Mouse (Mus musculus) heart, postnatal 10 days (tissue): ENCODE data around the gene Il18. TPM values are rescaled to one million over a fixed set of nuclear protein-coding genes. Genes with fewer than 3 reads are reported as not detected.
A peak's percentile ranks its signal among the peaks of the same experiment; 100 is the strongest.

Experiments used
- DNase-seq, 2 experiments: peaks; one replicate each; pipeline ENCODE4 v3.0.0; 2021
- intact Hi-C: fragments of 180-260 bp; cut with DNase I; formaldehyde crosslinking; loops from one replicate; pipeline ENCODE4 v1.15.1; 2025
- total RNA-seq, 2 experiments: library from RNA; stranded (reverse); gene quantifications; 2 replicates each; pipeline ENCODE4 v1.2.3; 2021

Il18 gene
- total RNA-seq, 2 experiments from 2014 or later, result 1.3 to 2.5 TPM

- intact Hi-C loops, result no loop called here
- no peak for DNase-seq
Measured at GRCm38 (mm10) chr9:50548936-50549335, 5.7 kb upstream of the Il18 start.

DNA sequence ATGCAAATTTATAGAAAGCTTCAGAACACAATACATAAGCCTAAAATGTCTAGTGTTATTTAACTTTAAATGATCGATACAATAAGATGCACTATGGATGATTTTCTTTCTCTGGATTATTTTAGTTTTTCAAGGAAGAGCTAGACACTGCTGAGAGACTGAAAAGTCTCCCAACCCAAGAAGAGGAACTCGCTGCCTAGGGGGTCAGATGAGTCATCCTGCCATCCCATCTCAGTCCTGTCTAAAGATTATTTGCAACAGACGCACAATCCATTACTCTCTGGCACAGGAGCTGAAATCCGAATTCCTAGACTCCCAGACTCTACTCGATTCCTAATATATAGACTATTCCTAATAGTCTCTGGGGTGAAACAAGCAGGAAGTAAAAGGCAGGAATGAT lies 2.4 kb upstream of the Il18 start:
- no peak for DNase-seq
- intact Hi-C loops, result no loop called here

GRCm38 (mm10) chr9:50553547-50553946 lies 1.1 kb upstream of the Il18 start:
- no peak for DNase-seq
- intact Hi-C loops, result no loop called here

DNA sequence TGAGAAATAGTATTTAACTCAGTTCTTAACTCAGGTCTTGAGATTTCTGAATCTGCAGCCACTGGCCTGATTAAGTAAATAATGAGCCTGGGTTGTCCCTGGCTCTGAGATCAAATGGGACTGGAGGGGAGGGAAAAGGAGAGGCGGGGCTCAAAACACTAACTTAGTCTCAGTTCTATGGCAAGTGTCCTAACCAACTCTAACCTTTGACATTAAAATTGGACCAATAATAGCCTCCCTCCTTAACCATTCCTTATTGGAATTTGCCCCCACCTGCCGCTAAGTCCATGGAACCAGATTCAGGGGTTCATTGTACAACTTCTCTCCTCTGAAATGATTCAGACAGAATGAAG lies 443 bp downstream of the Il18 start, which contains the start of gene Bco2:
TSS of gene Bco2 (minus strand) at position 88 of the 353 bp plus-strand sequence.
- intact Hi-C loops, result no loop called here
- no peak for DNase-seq

DNA sequence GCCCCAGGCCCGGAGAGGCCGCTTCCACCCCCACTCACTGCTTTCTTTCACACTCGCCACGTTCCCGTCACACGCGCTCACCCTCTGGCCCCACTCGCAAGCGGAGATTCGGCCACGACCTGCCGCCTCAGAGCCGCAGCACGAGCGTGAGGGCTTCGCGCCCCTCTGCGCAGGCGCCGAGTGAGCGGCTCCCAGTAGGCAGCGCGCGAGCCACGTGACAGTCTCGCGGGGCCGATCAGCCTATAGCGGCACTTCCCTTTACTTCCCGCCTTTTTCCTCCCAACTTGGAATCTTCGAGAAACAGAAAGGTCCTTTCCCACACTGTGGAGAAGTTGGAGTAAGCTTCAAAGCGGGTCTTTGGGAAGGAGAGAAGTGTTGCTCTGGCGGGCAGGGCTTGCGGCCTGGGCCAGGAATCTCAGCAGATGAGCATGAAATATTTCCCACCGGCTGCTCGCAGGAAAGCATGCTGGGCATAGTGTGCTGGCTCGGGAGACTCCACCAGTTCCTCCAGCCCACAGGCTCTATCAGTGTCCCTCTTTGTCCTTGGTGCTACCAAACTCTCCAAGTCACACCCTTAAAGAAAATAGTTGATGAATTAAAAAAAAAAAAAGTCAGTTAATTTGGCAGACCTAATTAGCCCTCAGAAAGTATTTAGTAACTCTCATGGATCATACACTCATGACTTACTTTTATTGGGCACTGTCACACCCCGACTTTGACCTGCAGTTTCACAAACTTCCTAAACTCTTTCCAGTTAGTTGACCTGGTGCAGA lies 6.7 kb downstream of the Il18 start, which contains the start of gene Tex12:
TSS of gene Tex12 (minus strand) at position 181 of the 773 bp plus-strand sequence.
- intact Hi-C loops, result no loop called here
- DNase-seq, result no peak

DNA sequence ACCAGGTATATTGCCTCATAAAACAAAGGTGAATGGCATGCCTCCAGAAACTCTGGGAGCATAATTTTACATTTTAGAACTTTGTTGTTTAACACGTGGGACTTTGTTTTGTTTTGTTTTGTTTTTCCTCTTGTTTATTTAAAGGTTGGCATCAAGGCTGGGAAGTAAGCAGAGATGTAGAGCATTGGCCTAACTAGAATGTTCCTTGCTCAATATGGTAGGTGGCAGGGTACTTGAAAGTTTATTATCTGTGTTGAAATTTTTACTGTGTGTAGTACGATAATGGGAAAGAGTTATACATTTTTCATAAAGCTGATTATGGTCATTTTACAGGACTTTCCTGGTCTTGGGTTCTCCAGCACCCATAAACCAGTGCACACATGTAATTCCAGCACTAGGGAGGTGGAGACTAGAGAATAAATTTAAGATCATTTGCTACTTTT lies 7.3 kb downstream of the Il18 start:
- DNase-seq, result no peak
- intact Hi-C loops, result no loop called here

GRCm38 (mm10) chr9:50565173-50565572 lies 10.5 kb downstream of the Il18 start:
- intact Hi-C loops, result no loop called here
- peak; percentile 10 to 19 for DNase-seq

DNA sequence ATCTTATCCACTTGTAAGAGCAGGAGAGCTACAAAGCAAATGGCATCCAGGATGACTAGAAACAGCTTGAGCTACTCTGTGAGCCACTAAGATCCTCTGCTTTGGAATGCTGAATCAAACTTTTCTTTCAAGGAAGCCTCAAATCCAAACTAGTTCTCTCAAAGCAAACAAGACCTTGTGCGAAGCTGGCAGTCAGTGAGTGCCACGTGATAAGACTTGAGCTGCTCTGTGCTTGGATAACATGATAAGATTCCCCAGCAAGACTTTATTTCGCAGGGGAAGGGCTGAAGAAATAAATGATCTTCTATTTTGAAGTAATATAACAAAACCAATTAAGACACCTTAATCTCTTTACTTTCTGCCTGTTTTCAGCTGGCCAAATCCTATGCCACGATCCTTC lies 11.3 kb downstream of the Il18 start:
- intact Hi-C loops, result no loop called here

DNA sequence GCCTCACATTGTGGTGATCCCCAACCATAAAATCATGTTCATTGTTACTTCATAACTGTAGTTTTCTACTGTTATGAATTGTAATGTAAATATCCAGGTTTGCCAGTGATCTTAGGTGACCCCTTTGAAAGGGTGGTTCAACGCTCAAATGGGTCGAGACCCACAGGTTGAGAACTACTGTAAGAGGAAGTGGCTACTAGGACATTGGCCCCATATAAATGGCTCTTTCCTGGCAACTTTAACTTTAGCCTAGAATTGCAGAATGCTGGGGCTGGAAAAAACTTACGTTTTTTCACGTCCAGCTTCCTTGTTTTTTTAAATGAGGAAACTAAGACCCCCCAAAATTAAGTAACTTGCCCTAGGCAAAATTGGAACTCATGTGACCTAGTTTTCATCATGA lies 12.7 kb downstream of the Il18 start:
- DNase-seq, result no peak
- intact Hi-C loops, result no loop called here

More for the DNA sequence above, 11.3 kb downstream of the Il18 start:
- DNase-seq, result no peak

- intact Hi-C loops, result no loop called here
- no peak for DNase-seq
Measured at GRCm38 (mm10) chr9:50567881-50568280, 13.3 kb downstream of the Il18 start.

DNA sequence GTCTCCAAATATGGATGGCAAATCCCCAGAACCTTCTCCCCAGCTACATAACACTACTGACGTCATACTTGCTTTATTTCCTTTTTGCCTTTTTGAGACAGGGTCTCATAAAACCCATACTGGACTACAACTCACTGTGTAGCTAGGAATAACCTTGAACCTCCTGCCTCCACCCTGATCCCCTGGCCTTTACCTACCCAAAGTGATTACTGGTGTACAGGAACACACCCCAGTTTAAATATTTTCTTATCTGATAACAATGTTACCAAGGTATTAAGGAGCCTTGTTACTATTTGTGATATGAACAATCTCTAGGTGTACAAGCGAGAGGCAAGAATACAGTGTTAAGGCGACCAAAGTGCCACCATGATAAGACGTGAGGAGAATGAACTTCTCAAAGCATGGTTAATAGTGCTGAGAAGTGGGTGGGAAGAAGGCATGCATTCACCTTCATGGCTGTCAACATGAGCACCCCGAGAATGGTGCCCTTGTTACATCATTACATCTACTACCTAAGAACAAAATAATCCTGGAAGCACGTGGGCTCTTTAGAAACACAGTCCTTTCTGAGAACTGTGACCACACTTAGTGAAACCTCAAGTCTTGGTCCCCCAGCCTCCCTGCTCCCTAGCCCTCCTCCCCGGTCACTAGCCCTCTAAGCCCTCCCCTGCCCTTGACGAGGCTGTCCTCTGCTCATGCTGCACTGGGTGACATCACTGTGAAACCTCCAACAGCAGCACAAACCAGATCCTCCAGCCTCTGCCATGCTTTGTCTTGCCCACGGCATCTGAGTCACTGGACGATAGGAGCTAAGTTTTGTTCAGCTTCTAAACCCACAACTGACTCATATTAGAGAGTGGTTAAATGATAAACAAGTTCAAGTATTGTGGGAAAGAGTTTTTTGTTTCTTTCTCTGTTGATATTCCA lies 15.2 kb downstream of the Il18 start:
- intact Hi-C loops, result no loop called here
- DNase-seq, result no peak

- no peak for DNase-seq
- intact Hi-C loops, result no loop called here
Measured at GRCm38 (mm10) chr9:50580370-50580769, 25.7 kb downstream of the Il18 start.

- intact Hi-C loops, result no loop called here
- DNase-seq, result no peak
Measured at GRCm38 (mm10) chr9:50585145-50585818, 30.7 kb downstream of the Il18 start.

DNA sequence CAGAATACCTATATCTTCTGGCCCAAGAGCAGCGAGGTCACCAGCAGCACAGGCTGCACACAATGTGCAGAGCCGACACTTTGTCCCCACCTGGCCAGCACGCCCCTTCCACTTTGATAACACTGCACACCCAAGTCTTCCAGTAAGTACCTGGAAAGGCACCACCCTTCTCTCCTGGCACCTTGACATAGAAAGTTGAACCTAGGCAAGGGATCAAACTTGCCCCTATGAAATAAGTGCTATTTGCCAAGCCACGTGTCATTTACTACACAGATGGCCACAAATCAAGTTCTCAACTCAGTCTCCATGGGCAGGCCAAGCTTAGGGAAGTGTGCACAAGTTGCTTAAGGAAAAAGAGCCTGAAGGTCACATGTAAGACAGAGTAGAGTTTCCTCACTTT lies 32.3 kb downstream of the Il18 start:
- intact Hi-C loops, result no loop called here

DNA sequence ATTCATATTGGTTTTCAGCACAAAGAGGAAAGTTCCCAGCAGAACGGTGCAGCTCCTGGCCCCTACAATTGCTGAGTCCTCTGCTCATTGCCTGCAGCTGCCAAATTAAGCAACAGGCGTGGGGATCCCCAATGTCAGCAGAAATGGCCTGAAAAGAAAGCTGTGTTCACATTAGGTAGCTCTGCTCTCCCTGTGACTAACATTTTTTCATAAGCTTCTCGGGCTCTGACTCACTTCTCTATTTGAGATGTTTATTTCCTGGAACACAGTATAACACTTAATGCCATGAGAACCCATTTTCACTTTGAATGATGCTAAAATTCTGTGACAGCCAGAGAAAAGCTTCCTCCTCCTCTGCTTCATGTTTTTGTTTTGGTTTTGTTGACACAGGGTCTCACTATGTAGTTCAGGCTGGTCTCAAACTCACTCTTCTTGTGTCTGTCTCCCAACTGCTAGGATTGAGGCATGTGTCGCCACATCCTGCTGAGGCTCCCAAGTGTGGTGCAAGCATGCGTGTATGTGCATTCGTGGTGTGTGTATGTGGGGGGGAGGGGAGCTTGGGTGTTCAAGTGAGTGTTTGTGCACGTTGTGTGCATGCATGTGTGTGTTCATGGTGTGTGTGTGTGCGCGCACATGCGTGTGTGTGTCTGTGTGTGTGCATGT lies 36.4 kb downstream of the Il18 start:
- intact Hi-C loops, result no loop called here
- peak; percentile 10 to 16 for DNase-seq

More for the DNA sequence above, 32.3 kb downstream of the Il18 start:
- DNase-seq, result no peak

DNA sequence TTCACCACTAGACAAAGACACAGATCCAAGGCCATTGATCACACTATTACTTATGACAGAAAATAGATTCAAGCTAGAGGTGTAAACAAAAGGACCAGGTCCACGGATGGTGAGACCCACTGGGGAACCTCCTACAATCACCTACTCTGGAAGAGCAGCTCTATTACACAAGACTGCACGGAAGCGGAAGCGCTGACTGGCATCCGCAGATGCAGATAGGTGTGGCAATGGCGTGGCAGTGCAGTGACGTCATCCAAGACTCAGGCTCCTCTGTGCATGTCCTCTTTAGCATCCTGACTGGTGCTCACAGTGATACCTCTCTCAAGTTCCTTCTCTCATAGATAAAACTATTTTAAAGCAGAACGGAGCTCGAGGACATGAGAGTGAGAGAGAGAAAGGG lies 38.3 kb downstream of the Il18 start:
- DNase-seq, result no peak
- intact Hi-C loops, result no loop called here

DNA sequence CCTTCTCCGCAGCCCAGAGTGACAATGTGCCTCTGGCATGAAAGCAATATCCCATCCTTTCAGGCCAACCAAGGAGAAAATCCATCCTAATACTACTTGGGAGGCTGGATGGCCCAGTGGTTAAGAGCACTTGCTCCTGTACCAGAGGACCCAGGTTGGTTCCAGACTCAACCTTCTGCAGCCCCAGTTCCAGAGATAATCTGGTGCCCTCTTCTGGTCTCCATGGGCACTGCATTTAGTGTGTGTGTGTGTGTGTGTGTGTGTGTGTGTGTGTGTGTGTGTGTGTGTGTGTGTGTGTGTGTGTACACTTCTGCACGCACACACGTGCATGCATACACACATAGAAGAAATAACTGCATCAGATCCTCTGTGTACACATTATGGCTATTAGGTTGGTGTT lies 38.9 kb downstream of the Il18 start:
- intact Hi-C loops, result no loop called here
- peak in 1 of 2 experiments; percentile 41 for DNase-seq

DNA sequence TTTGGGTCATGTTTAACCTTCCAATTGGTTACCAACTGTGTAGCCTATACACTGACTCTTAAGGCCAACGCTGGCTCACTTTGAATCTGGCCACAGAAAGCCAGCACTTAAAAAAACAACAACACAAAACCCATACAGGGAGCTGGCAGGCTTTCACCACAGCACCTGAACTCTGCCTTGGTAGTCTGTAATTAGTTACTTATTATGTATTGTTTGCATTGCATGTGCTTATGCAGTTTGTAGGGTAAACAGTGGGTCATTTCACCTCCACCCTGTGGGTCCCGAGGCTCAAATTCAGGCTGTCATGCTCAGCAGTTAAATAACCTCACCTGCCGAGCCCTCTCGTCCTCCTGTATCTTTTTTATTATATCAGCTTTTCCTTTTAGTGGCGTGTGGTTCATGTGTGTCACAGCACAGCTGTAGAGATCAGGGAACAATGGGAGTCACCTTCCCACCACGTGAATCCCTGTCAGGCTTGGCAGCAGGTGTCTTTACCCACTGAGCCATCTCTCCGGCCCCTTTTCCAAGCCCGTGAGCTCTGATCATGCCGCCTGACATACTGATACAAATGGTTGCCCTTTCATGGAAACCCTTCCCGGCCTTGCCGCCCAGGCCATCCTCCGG lies 40.3 kb downstream of the Il18 start:
- intact Hi-C loops, result no loop called here
- no peak for DNase-seq

DNA sequence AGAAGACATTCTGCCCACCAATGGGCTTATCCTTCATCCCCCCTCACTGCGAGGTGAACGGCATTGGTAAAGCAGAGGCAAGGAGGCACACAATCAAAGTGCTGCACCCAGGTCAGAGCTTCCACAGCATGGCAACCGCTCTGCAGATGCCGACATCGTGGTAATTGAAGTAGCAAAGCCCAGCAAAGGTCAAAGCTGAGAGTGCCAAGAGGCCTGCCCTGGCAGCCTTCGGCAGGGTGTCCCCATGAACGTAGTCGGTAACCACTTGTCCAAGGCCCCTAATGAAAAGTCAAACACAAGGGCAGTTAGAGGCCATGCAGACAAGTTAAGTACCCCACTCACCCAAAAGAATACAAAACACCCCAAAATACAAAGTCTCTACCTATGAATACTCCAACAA lies 42.3 kb downstream of the Il18 start:
- intact Hi-C loops, result no loop called here
- peak; percentile 19 to 37 for DNase-seq

DNA sequence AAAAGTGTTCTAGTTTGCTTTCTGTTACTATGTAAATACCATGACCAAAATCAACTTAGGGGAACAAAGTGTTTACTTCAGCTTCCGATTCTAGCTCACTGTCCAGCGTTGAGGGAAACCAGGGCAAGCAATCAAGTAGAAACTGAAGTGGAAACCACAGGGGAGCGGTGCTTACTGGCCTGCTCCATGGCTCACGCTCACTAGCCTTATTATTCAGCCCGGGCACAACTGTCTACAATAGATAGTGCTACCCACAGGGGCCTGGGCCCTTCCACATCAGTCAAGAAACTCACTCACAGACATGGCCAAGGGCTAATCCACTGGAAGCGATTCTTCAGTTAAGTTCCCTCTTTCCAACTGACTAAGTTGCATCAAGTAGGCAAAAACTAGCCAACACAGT lies 46.9 kb downstream of the Il18 start:
- intact Hi-C loops, result loop anchor here (5.0 kb wide), 2 partner anchors 139 to 166 kb away; partner anchors contain the start of gene Fdxacb1
- peak; percentile 15 to 27 for DNase-seq
